ENCODE assay signal across 8 mouse cellular contexts in the genomic region with DNA sequence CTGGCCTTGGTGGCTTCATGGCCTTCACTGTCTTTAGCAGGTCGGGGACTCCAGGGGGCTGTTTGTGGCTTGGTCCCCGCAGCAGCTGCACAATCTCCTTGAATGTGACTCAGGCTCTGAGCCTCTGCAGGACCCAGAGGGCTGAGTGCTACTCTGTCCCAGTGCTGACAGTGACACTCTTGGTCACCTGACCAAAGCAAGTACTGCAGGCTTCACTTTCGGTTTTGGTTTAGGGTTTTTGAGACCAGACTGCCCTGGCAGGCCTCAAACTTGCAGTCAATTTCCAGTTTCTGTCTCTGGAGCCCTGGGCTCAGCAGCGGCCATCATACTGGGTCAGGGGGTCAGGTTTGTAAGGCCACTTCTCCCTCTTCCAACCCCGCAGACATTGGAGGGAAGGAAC. TPM values are rescaled to one million over a fixed set of nuclear protein-coding genes. Genes with fewer than 3 reads are reported as not detected.
DNase-seq lines count a peak whose midpoint lies in the region; ATAC-seq lines count a peak whose summit lies in the region.

No protein-coding gene starts in this region.

- H3K27me3 ChIP-seq in heart, embryonic 12.5 days (replicated peaks) = peaks cover 3% of the 10 kb centered on the region; the same call in 1 of the 2 replicates

- DNase-seq in urinary bladder, postnatal 25 days (ENCODE audit: low spot score) = peak; percentile 24
- DNase-seq in urinary bladder, postnatal 10 days (ENCODE audit: low spot score) = no peak
- DNase-seq in kidney, postnatal 25 days = peak; percentile 58 to 75
- no peak for DNase-seq in cerebellum, adult 11 months
- DNase-seq in right cerebral cortex, postnatal 4 days = no peak
- DNase-seq in ovary, postnatal 14 days (ENCODE audit: low spot score) = no peak

- H3K27ac ChIP-seq in heart, embryonic 12.5 days (ENCODE audit: poor library complexity, severe bottlenecking) = peak overlapping the region; percentile 59

- 18% methylated on average over 5 of the region's 5 CpGs for WGBS in heart, embryonic 12.5 days

- H3K9ac ChIP-seq in heart, embryonic 12.5 days = no peak overlapping the region; the same call in 1 of the 2 replicates

- 0 out of 2 replicates have a peak, but pooled peaks cover 3% of the 10 kb centered on the region for H3K36me3 ChIP-seq in heart, embryonic 12.5 days

- H3K9me3 ChIP-seq in heart, embryonic 12.5 days (replicated peaks) = 0 out of 2 replicates have a peak, but pooled peaks cover 4% of the 10 kb centered on the region

- H3K4me2 ChIP-seq in heart, embryonic 12.5 days = peak overlapping the region; percentile 29

- H3K4me1 ChIP-seq in heart, embryonic 12.5 days (replicated peaks) = peaks cover 32% of the 10 kb centered on the region

- ATAC-seq in heart, embryonic 12.5 days (ENCODE audit: insufficient number of reproducible peaks, low FRiP score) = peak; percentile 67
- peak; percentile 70 for ATAC-seq in monocyte, adult 5-6 weeks (replicated peaks; ENCODE audit: insufficient number of reproducible peaks, low FRiP score, low TSS enrichment, poor library complexity, severe bottlenecking)

- H3K4me3 ChIP-seq in heart, embryonic 12.5 days = no peak overlapping the region

RNA-seq across cellular contexts. Expression of a gene that starts 8.3 kb away (rescaled TPM):
- polyA plus RNA-seq in heart, embryonic 12.5 days (2016; fragmentation: Nextera tagmentation; extraction: Ambion mirVana) = 46.6 and 48.3 TPM in 2 replicates
- 55.2 to 64.6 TPM (median 57.9 TPM) in 3 replicates for total RNA-seq in monocyte, adult 5-6 weeks (2017)

RNA-seq across cellular contexts. Expression of a gene that starts 9.2 kb away (rescaled TPM):
- polyA plus RNA-seq in heart, embryonic 12.5 days (2016; fragmentation: Nextera tagmentation; extraction: Ambion mirVana) = 14.2 and 16.8 TPM in 2 replicates
- total RNA-seq in monocyte, adult 5-6 weeks (2017) = 255 to 567 TPM (median 357 TPM) in 3 replicates

RNA-seq across cellular contexts. Expression of a gene that starts 36.6 kb away (rescaled TPM):
- polyA plus RNA-seq in heart, embryonic 12.5 days (2016; fragmentation: Nextera tagmentation; extraction: Ambion mirVana) = 10.4 and 11.5 TPM in 2 replicates
- total RNA-seq in monocyte, adult 5-6 weeks (2017) = not detected in 3 replicates

Comparison
In these comparisons a context has a peak if more than half of its experiments do, and no peak if none do; other contexts are left out.
1. DNase-seq: peak in urinary bladder, postnatal 25 days (single experiment) and kidney, postnatal 25 days (2 of 2); none in urinary bladder, postnatal 10 days (single experiment), cerebellum, adult 11 months (single experiment), right cerebral cortex, postnatal 4 days (single experiment) and ovary, postnatal 14 days (single experiment).